Mouse (Mus musculus) ES-Bruce4 (cell line): ENCODE measurements at regions not wholly inside any gene's neighbourhood (a gene's known extent, or its start where the extent isn't known, plus 50 kb on each side); places are given as distances from the start of the nearest gene placed in this dataset.

Source experiments
- H3K27ac ChIP-seq: 2 replicates; pipeline ENCODE4 v1.5.1; 2012; ENCODE audit warnings: low read length, inconsistent platforms; ENCODE audit not compliant: insufficient read depth
- H3K27me3 ChIP-seq: 2 replicates; pipeline ENCODE4 v1.6.1; 2012; ENCODE audit warnings: mild to moderate bottlenecking, low read length, inconsistent platforms; ENCODE audit not compliant: control insufficient read depth, poor library complexity, insufficient read depth, severe bottlenecking
- H3K36me3 ChIP-seq: 2 replicates; pipeline ENCODE4 v1.6.1; 2012; ENCODE audit warnings: inconsistent platforms, mild to moderate bottlenecking, low read length, moderate library complexity; ENCODE audit not compliant: control insufficient read depth, poor library complexity, insufficient read depth, severe bottlenecking
- H3K4me1 ChIP-seq: one replicate; pipeline ENCODE4 v1.8.1; 2011; ENCODE audit warnings: low read length; ENCODE audit not compliant: control insufficient read depth, insufficient read depth
- H3K4me3 ChIP-seq: 2 replicates; pipeline ENCODE4 v1.5.1; 2011; ENCODE audit warnings: low read depth, mild to moderate bottlenecking, low read length
- H3K9ac ChIP-seq: 2 replicates; pipeline ENCODE4 v1.6.1; 2012; ENCODE audit warnings: low read depth, mild to moderate bottlenecking, inconsistent platforms; ENCODE audit not compliant: poor library complexity, severe bottlenecking
- H3K9me3 ChIP-seq: replicated peaks from 2 replicates; pipeline ENCODE4 v1.6.1; 2012; ENCODE audit warnings: mild to moderate bottlenecking, low read length, inconsistent platforms; ENCODE audit not compliant: control insufficient read depth, poor library complexity, insufficient read depth, severe bottlenecking
- CTCF ChIP-seq: IDR thresholded peaks from one replicate; pipeline ENCODE4 v1.8.1; 2011; ENCODE audit warnings: low read depth, low read length
- EP300 ChIP-seq: IDR thresholded peaks from 2 replicates; pipeline ENCODE4 v1.6.1; 2011; ENCODE audit warnings: low read depth, low read length; ENCODE audit not compliant: insufficient read depth
- POLR2A ChIP-seq: IDR thresholded peaks from one replicate; pipeline ENCODE4 v1.8.1; 2011; ENCODE audit warnings: low read length; ENCODE audit not compliant: insufficient read depth

- H3K9me3 ChIP-seq: no peaks in the 10 kb centered on the region
- H3K4me3 ChIP-seq: no peak overlapping the region
- TF ChIP-seq EP300: no peak
- TF ChIP-seq POLR2A: no peak
- no peak for TF ChIP-seq CTCF
- no peaks in the 10 kb centered on the region for H3K27me3 ChIP-seq
- H3K27ac ChIP-seq: no peak overlapping the region
- H3K9ac ChIP-seq: no peak overlapping the region
- H3K36me3 ChIP-seq: no peaks in the 10 kb centered on the region
- no peaks in the 10 kb centered on the region for H3K4me1 ChIP-seq
These were observed 986.9 kb downstream of the Tbl1xr1 start for GRCm38 (mm10) chr3:23063180-23063965.

- Histone ChIP-seq H3K4me3 (no peak overlapping the region), H3K27ac (no peak overlapping the region), H3K9ac (no peak overlapping the region), H3K4me1 (no peaks in the 10 kb centered on the region), H3K27me3 (no peaks in the 10 kb centered on the region), H3K36me3 (no peaks in the 10 kb centered on the region), H3K9me3 (no peaks in the 10 kb centered on the region)
- TF ChIP-seq CTCF (no peak), EP300 (no peak), POLR2A (no peak)
These were observed 995.0 kb downstream of the Tbl1xr1 start for GRCm38 (mm10) chr3:23071486-23071885.
